Mouse (Mus musculus) kidney, postnatal 0 days (tissue): ENCODE results near the gene Acbd7. TPM values are rescaled to one million over a fixed set of nuclear protein-coding genes. Genes with fewer than 3 reads are reported as not detected.

Experiments
- ATAC-seq: fragments of 200-750 bp; cut with Nextera tagmentation; replicated peaks from 2 replicates; pipeline ENCODE4 v1.8.0; 2017; ENCODE audit warnings: low read depth, moderate number of reproducible peaks, moderate TSS enrichment, moderate library complexity; ENCODE audit not compliant: low FRiP score
- DNase-seq: peaks from one replicate; pipeline ENCODE4 v3.0.0-alpha.2; 2016; ENCODE audit warnings: low spot score
- H3K27ac ChIP-seq: fragments of 300-500 bp; sonication (generic); 2 replicates; pipeline ENCODE4 v1.5.1; 2014; ENCODE audit warnings: mild to moderate bottlenecking
- H3K27me3 ChIP-seq: fragments of 300-500 bp; sonication (generic); 2 replicates; pipeline ENCODE4 v1.6.1; 2014; ENCODE audit warnings: low read length, mixed read lengths; ENCODE audit not compliant: insufficient read depth
- H3K36me3 ChIP-seq: fragments of 300-500 bp; sonication (generic); 2 replicates; pipeline ENCODE4 v1.6.1; 2014; ENCODE audit warnings: low read length, mixed read lengths; ENCODE audit not compliant: insufficient read depth
- H3K4me1 ChIP-seq: fragments of 300-500 bp; sonication (generic); replicated peaks from 2 replicates; pipeline ENCODE4 v1.6.1; 2014; ENCODE audit warnings: antibody characterized with exemption, low read length, mixed read lengths; ENCODE audit not compliant: insufficient read depth
- H3K4me2 ChIP-seq: fragments of 300-500 bp; sonication (generic); 2 replicates; pipeline ENCODE4 v1.6.1; 2014; ENCODE audit warnings: mild to moderate bottlenecking, low read length, moderate library complexity, mixed read lengths
- H3K4me3 ChIP-seq: fragments of 300-500 bp; sonication (generic); replicated peaks from 2 replicates; pipeline ENCODE4 v1.5.1; 2014; ENCODE audit warnings: low read depth, low read length
- H3K9ac ChIP-seq: fragments of 300-500 bp; sonication (generic); 2 replicates; pipeline ENCODE4 v1.6.1; 2014; ENCODE audit warnings: low read depth, low read length
- H3K9me3 ChIP-seq: fragments of 300-500 bp; sonication (generic); replicated peaks from 2 replicates; pipeline ENCODE4 v1.6.1; 2016; ENCODE audit warnings: low read length, inconsistent platforms, mixed read lengths
- CTCF ChIP-seq: IDR thresholded peaks from 2 replicates; pipeline ENCODE4 v1.5.1; 2016; ENCODE audit warnings: antibody characterized with exemption, low read depth, mild to moderate bottlenecking, moderate library complexity
- WGBS: fragments of 180-500 bp; shearing (Covaris S2); extraction: QIAGEN DNeasy Blood & Tissue Kit; methylation state at CpG from one replicate; pipeline ENCODE4 v1.1.7; 2014; 5-methylcytosine and 5-hydroxymethylcytosine counted together
- polyA plus RNA-seq: library from polyadenylated mRNA; unstranded; fragments of >200 nt; fragmentation: Nextera tagmentation; extraction: Ambion mirVana; gene quantifications from 2 replicates; pipeline ENCODE4 v1.2.1, GENCODE M21; 2015

Acbd7 gene
- polyA plus RNA-seq, 1 experiment from 2014 or later: 1.0 TPM

DNA sequence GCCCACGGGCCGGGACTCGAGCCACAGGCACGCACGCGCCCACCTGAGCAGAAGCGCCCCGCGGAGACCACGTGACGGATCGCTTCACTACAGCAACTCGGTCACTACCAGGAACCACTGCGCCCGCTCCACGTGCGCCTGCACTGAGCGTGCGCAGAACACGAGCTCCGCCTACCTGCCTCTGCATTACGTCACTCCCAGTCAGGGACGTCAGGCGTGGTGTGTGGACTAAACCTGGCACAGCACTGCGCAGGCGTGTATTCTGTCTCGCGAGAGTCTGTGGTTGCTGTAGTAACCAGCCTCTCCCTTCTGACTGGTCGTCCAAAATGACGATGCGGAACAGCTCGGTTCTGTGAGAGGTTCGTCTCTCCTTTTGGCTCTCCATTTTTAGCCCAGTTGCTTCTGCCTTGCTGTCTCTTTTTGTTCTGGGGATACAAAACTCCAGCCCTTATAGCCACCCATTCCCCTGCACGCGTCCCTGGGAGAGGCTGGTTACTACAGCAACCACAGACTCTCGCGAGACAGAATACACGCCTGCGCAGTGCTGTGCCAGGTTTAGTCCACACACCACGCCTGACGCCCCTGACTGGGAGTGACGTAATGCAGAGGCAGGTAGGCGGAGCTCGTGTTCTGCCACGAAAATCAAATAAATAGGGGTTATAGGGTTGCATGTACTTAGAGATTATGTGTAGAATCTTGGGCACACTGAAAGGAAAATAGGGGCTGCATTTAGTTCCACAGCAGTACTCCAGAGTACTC, 3.3 kb upstream of the Acbd7 start, which contains the start of gene Rpp38:
Rpp38 (minus strand) TSS at position 160 of the 759 bp plus-strand sequence.
- Histone ChIP-seq H3K27me3 (0 out of 2 replicates have a peak, but pooled peaks cover 2% of the 10 kb centered on the region), H3K36me3 (0 out of 2 replicates have a peak, but pooled peaks cover 4% of the 10 kb centered on the region), H3K9me3 (no peaks in the 10 kb centered on the region), H3K27ac (peak within 1 kb of the TSS; percentile 78), H3K4me2 (peak within 1 kb of the TSS; percentile 88), H3K4me3 (peak within 1 kb of the TSS; percentile 58), H3K9ac (peak within 1 kb of the TSS; percentile 70), H3K4me1 (no peaks in the 10 kb centered on the region)
- DNase-seq: peak; percentile 96
- WGBS: under 1% methylated on average over 45 of the region's 45 CpGs
- ATAC-seq: peak; percentile 99
- TF ChIP-seq CTCF: no peak

DNA sequence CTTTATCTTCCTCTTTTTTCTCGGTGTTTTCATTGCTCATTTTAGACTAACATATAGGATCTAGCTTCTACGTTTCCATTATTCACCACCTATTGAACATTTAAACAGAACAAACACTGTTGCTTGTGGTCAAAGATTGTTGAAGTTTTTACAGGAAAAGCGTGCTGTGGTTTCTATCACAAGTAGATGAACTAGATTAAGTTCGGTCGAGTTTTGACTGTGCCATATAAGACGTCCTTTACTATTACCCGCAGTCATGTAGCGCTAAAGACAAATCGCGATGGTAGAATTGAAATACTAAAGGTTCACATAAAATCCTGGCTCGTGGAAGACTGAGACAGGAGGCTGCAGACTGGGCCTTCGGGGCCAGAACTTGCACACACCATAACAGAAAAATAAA, 2.2 kb upstream of the Acbd7 start:
- Histone ChIP-seq H3K27ac (no peak overlapping the region), H3K9ac (no peak overlapping the region), H3K4me3 (no peak overlapping the region), H3K36me3 (0 out of 2 replicates have a peak, but pooled peaks cover 4% of the 10 kb centered on the region), H3K9me3 (no peaks in the 10 kb centered on the region), H3K4me2 (no peak overlapping the region), H3K27me3 (0 out of 2 replicates have a peak, but pooled peaks cover 2% of the 10 kb centered on the region), H3K4me1 (no peaks in the 10 kb centered on the region)
- no peak for DNase-seq
- no peak for TF ChIP-seq CTCF
- 94% methylated on average over 12 of the region's 12 CpGs for WGBS
- ATAC-seq: no peak

DNA sequence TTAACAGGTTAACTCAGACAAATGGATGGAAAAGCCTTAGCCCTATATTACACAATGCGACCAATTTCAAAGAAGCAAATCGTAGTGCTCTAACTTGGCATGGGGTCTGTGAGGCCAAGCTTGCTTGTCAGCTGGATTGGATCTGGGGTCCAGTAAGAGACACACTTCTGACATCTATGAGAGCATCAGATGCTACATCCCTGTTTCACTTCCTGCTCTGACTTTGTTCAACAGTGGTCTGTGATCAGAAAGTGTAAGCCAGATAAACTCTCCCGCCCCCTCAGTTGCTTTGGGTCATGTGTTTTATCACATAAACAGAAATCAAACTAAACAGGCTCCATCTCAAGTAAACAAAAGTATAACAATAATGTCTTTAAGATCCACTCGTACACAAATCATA, 12.5 kb downstream of the Acbd7 start:
- Histone ChIP-seq H3K27me3 (no peaks in the 10 kb centered on the region), H3K36me3 (no peaks in the 10 kb centered on the region), H3K4me3 (no peak overlapping the region), H3K9me3 (no peaks in the 10 kb centered on the region), H3K4me2 (no peak overlapping the region), H3K4me1 (no peaks in the 10 kb centered on the region), H3K9ac (no peak overlapping the region), H3K27ac (no peak overlapping the region)
- WGBS: 80% methylated on average over 4 of the region's 4 CpGs
- no peak for DNase-seq
- ATAC-seq: no peak
- no peak for TF ChIP-seq CTCF

DNA sequence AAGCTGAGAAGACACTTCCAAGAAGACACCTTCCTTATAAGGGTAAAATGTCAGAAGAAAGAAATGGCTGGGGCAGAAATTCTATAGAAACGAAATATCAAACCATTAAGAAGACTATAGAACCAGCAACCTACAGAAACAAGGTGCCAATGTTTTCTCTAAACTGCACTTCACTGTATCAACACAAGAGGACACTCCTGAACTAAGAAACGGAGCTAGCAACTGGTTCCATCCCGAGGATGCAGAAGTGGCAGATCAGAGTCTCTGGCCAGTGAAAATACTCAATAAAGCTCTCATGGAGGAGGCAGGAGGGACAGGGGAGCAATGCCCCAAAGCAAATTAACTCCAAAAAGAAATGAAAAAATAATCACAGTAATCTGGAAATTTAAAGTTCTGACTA, 13.0 kb downstream of the Acbd7 start:
- Histone ChIP-seq H3K9me3 (no peaks in the 10 kb centered on the region), H3K9ac (no peak overlapping the region), H3K4me1 (no peaks in the 10 kb centered on the region), H3K4me3 (no peak overlapping the region), H3K27ac (no peak overlapping the region), H3K4me2 (no peak overlapping the region), H3K36me3 (no peaks in the 10 kb centered on the region), H3K27me3 (no peaks in the 10 kb centered on the region)
- 16% methylated on average over 3 of the region's 3 CpGs for WGBS
- DNase-seq (peak; percentile 79), ATAC-seq (no peak)
- TF ChIP-seq CTCF: peak; percentile 77

DNA sequence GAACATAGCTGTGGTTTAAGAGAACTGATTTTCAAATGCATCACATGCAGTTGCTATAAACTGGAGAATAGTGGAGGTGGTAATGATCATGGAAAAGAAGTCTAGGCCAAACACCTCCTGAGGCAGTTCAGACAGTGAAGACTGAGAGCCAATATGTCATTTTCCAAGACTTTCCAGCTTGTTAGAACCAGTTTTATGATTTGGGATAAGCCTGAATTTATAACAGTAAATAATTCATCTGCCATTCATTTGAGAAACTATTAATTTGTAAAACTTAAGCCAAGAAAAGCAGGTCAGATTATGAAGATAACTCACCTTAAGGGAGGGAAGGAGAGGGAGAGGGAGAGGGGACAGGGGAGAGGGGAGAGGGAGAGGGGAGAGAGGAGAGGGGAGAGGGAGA, 17.2 kb downstream of the Acbd7 start:
- no peak for TF ChIP-seq CTCF
- H3K4me3 ChIP-seq: no peak overlapping the region
- ATAC-seq: no peak

DNA sequence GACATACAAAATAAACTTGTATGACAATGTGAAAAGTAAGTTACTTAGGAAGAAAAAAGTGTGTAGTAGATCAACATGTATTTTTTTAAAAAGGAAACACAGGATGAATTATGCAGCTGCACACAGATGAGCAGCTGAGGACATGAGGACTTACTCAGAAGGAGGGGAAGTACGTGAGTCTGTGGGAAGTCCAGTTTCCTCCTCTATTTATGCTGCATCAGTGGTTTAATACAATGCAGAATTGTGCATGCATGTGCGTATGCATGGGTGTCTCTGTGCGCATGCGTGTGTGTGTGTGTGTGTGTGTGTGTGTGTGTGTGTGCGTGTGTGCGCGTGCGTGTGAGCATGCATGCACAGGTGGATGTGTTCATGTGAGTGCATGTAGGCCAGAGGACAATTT, 19.8 kb downstream of the Acbd7 start:
- no peak for TF ChIP-seq CTCF
- no peaks in the 10 kb centered on the region for H3K9me3 ChIP-seq
- no peaks in the 10 kb centered on the region for H3K4me1 ChIP-seq
- no peak overlapping the region for H3K4me3 ChIP-seq
- no peak overlapping the region for H3K9ac ChIP-seq
- WGBS: 82% methylated on average over 8 of the region's 8 CpGs
- DNase-seq (no peak), ATAC-seq (no peak)
- H3K27ac ChIP-seq: no peak overlapping the region
- H3K4me2 ChIP-seq: no peak overlapping the region
- H3K36me3 ChIP-seq: no peaks in the 10 kb centered on the region
- H3K27me3 ChIP-seq: no peaks in the 10 kb centered on the region

More for the DNA sequence above, 17.2 kb downstream of the Acbd7 start:
- DNase-seq: no peak
- Histone ChIP-seq H3K9me3 (no peaks in the 10 kb centered on the region), H3K9ac (no peak overlapping the region), H3K4me2 (no peak overlapping the region), H3K36me3 (no peaks in the 10 kb centered on the region), H3K27ac (no peak overlapping the region), H3K27me3 (no peaks in the 10 kb centered on the region), H3K4me1 (no peaks in the 10 kb centered on the region)

DNA sequence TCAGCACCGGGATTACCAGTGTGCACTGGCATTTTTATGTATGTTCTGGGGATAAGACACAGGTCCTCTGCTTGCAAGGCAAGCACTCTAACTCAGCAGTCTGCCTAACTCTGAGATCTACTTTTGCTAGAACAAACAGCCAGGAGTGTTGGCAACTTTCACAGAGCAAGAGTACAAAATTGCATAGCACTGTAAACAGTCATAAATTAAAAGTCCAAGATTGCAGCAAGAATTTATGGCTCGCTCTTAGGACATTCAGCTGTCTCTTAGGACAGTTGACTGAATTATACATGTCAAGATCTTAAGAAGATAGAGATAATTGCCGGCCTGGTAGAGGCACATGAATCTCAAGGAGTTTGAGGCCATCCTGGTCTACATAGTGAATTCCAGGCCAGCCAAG, 20.3 kb downstream of the Acbd7 start:
- 50% methylated on average over 3 of the region's 3 CpGs for WGBS
- Histone ChIP-seq H3K36me3 (no peaks in the 10 kb centered on the region), H3K4me2 (no peak overlapping the region), H3K9ac (no peak overlapping the region), H3K9me3 (no peaks in the 10 kb centered on the region), H3K4me1 (no peaks in the 10 kb centered on the region), H3K27me3 (no peaks in the 10 kb centered on the region), H3K4me3 (no peak overlapping the region), H3K27ac (no peak overlapping the region)
- DNase-seq: no peak
- no peak for ATAC-seq
- no peak for TF ChIP-seq CTCF
